Mouse (Mus musculus) spleen, adult 12 weeks (tissue): Measurements from ENCODE around the gene March7.
A peak's percentile ranks its signal among the peaks of the same experiment; 100 is the strongest.

Experiments used
- DNase-seq: peaks from one replicate; pipeline ENCODE4 v3.0.0; 2022; ENCODE audit warnings: low spot score

The March7 gene

DNA sequence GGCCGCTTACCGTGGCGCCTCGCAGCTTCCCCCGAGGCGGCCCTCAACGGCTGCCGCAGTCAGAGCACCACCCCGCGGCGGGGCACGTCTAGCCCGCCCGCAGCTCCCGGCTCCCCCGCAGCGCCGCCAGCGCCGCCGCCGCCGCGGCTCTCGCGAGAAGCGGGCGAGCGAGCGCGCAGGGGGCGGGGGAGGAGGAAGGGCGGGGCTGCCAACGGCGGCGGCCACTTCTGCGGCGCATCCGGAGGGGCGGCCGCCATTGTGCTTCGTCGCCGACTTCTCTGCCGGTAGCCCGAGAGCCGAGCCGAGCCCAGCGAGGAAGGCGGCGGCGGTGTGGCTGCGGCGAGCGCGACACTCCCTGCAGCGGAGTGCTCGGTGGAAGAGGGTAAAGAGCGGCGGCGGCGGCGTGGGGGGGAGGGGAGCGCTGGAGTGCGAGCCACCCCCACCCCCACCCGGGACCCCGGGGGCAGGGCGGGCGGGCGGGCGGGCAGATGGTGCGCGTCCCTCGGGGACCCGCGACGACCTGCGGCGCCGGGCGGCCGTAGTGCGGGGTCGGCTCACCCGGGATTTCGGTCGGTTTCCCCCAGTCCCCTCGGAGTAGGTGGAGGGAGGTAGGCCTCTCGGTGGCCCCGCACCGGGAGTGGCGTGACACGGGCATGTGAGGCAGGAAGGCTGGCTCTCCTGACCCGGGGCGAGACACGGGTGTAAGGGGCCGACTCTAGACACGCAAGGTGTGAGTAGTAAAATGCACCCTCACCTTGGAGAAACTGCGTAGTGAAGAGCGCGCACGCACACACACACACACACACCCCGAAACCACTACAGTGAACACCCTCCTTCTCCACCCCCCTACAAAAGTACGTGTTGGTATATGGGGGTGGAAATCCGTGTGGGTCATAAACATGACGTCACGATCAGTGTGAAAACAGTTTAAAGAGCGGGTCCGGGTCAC is at the start of gene March7, which contains the start of gene Baz2b:
March7 (plus strand) TSS at position 185 of the 949 bp plus-strand sequence.
Baz2b (minus strand) TSS at position 137 of the 949 bp plus-strand sequence.
- DNase-seq: peak; percentile 84

DNA sequence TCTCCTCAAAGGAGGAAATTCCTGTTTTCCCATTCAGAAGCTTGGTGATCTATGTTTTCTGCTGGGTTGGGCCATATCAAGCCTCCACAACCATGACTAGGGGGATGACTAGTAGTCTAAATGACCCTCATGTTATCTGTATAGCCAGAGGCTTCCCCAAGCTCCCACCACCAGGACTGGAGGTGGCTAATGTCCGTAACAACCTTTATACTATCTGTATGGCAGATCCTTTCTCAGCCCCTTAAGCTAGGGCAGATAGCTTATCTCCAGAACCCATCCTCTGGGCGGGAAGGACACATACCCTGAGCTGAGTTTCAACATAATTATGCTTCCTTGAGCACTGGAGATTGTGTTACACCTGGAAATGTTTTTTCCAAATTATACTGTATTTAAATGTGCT is 45.9 kb upstream of the March7 start:
- DNase-seq: no peak

DNA sequence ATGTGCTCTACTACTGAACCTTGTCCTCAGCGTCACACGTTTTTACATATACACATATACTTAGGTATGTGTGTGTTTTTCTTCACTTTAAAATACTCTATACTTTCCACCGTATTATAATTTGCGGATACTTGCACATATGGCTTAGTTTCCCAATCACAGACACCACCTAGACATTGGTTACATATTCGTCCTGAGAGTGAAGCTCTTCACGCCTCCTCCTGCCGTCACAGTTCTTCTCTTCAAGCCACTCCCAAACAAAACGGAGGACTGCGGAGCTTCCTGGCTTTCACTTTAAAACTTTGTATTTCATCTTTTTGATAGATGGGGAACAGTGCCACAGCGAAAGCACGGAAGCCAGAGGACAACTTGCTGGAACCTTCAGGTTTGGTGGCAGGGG is 44.0 kb upstream of the March7 start:
- DNase-seq: no peak

DNA sequence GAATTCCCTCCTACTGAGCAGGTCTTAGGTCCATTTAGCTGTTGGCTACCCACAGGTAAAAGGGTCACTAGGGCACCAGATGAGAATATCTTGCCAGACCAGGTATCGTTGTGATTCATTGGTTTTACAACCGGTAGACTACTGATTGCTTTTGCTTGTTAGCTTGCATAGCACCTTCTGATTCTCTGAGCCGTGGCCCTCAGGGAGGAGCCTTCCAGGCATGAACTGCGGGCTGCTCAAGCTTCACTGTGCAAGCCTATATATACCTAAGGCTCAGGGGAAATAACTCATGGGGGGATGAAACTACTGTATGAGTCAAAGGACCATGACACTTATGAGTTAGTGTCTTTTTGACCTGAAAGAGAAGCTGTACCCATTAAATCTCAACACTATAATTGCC is 42.8 kb upstream of the March7 start:
- DNase-seq: no peak

DNA sequence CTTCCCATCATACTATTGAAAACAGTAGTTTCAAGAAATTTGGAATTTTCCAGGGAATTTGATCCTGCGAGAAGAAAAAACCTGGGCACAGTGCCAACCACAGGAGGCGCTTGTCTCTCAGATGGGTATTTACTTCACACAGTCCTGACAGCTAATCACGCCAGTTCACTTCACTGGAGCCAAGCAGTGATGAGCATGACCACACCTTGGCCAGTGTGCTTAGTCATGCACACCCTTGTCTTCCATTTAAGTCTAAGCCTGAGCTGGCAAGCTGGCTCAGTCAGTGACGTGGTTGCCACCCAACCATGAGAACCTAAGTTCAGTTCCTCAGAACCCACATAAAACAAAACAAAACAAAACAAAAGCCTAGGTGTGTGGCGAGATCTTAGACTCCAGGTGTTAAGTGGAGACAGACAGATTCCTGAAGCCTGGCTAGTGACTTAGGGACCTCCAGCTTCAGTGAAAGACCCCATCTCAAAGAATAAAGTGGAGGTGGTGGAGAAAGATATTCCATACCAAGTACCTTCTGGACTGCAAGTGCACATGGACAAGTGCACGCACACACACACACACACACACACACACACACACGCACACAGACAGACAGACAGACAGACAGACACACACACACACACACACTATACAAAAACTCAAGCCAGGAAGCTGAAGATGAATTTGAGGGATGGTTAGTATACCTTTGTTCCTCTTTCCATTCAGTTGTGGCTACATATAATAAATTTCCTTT is 37.7 kb upstream of the March7 start:
- DNase-seq: peak; percentile 15

DNA sequence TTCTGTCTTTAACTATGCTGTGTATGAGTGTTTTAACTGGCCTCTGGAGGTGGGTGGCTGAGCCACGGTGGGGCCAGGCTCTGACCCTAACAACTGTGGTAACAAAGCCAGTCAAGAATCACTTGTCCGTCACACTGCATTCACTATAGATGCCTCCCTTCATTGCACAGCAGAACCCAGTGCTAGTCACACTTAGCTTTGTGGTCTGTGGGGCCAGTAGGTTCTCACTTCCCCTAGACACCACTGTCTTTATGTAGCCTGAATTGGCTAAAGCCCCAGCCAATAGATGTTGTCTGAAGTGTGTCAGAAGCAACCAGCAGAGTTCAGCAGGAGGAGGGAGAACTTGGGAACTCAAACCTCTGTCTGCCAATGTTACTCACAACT is 37.2 kb upstream of the March7 start:
- peak; percentile 53 for DNase-seq

DNA sequence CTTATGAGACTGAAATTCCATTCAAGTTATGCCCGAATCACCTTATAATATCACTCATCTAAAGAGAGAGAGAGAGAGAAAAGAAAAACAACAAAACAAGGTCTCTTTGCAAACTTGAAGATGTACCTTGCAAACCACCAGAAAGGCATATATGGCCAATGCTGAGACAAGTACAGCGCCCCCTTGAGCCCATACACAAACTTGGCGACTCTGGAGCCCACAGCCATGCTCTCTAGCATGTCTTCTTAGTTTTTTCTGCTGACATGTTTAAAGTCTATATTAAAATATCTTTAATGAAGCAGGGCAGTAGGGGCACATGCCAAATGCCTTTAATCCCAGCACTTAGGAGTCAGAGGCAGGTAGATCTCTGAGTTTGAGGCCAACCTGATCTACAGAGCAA is 36.5 kb upstream of the March7 start:
- DNase-seq: no peak

DNA sequence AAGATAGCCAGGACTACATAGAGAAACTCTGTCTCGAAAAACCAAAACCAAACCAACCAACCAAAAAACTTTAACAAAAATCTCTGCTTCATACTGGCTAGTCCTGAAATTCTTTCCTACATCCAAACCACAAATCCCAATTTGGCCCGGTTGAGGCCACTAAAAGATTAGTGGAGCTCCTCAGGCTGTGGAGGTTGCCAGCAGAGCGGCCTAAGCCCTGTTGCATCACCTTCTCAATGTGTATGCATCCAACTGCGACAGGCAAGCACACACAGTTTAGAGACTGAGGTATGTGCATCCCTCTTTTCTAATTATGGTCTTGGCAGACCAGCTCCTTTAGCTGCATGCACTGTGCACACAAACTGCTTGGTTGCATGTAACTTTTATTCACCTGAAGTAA is 36.1 kb upstream of the March7 start:
- no peak for DNase-seq

DNA sequence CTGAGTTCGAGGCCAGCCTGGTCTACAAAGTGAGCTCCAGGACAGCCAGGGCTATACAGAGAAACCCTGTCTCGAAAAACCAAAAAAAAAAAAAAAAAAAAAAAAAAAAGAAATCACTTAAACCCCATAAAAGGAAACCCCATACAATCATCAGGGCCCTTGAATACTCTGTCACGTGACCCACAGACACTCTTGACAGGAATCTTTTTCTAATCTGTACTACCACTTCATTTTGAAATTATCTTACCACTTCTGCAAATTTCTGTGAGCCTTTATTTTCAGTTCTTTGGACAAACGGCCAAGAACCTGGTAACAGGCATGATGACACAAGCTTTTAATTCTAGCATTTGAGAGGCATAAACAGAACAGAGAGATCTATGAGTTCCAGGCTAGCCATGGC is 34.6 kb upstream of the March7 start:
- DNase-seq: no peak

DNA sequence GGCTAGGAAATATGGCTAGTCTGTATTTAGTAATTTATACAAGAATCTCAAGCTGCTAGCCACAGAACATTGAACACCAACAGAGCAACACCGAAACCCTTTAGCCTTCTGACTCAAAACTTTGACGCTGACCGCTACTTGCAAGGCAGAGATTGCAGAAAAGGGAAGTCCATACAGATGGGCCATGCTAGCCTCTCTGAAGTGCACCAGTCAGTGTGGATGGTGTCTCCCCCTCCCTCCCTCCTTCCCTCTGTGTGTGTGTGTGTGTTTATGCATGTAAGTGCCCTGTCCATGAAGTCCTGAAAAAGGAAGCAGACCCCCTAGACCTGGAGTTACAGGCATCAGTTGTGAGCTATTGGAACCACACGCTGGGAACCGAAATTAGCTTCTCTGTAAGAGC is 33.6 kb upstream of the March7 start:
- DNase-seq: no peak

DNA sequence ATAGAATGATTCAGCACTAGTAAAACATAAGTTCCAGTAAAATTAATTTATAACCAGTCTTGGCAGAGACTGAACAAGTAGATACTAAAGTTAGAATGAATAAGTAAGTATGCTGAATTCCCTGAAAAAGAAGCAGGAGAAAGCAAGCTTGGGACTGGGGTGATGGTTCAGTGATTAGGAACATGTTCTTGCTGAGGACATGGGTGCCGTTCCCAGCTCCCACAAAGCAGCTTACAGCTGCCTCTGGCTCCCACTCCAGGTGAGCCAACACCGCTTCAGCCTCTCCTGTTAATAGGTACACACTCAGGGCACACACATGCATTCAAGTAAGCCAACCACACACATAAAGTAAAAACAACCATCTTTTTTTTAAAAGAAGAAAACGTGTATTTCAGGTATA is 32.2 kb upstream of the March7 start:
- no peak for DNase-seq

DNA sequence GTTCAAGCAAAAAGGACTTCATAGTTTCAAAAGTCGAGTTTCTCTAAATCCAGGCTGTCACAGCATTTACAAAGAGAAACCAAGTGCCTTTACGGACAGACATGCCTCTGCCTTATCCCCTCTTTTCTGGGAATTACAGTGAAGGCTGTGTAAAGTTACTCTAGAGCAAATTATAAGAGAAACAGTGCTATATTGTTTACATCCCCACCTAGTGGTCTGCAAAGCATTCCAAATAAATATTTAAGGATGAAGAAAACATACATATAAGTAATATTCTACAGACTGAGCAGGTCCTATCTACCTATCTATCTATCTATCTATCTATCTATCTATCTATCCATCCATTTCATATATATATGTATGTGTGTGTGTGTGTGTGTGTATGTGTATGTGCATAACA is 28.0 kb upstream of the March7 start:
- DNase-seq: no peak

DNA sequence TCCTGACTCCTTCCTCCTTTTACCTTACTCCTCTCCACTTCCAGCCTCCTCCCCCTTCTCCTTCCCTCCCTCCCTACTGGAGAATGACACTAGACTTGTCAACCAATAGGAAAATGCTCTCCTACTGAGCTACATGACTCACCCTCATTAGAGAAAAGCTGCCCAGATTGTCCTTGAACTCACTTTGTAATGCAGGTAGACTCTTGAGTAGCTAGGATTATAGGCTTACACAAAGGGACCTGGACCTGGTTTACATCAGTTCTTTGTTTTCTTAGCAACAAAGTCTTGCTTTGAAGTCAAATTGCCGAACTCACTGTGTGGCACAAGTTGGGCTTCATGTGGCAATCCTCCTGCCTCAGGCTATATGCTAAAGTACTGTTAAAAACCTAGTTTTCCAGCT is 12.8 kb upstream of the March7 start:
- no peak for DNase-seq

DNA sequence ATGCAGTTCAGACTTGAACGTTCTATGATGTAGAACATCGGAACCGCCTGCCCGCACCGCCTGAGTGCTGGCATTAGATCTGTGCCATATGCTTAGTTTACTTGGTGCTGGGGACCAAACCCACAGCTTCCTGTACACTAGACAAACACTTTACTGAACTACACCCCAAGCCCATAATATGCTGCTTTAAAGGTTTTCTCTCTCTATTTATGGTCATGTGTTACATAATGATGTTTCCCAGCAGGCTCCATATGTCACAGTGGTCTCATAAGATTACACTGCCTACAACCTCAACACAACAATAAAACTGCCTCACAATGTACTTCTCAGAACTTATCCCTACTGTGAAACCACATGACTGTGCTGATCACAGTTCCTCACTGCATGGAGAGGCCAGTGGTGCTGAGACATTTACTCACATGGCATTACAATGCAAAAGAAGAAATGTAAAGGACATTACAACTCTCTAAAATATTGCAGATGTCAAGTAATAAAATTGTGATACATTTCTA is 9.6 kb upstream of the March7 start:
- no peak for DNase-seq

DNA sequence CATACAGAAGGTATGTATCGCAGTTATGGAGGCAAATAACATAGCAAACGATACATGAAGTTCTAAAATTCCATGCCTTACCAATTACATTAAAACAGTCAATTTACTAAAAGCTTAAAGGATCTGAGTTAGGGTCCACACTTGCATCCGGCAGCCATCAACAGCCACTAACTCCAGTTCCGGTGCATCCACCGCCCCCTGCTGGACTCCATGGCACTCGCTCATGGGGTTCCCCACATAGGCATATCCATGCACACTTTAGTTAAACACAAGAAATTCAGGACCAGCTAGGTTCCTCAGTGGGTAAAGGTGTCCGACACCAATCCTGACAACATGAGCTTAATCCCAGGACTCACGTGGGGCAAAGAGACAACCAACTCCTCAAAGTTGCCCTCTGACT is 9.0 kb upstream of the March7 start:
- DNase-seq: peak; percentile 42

DNA sequence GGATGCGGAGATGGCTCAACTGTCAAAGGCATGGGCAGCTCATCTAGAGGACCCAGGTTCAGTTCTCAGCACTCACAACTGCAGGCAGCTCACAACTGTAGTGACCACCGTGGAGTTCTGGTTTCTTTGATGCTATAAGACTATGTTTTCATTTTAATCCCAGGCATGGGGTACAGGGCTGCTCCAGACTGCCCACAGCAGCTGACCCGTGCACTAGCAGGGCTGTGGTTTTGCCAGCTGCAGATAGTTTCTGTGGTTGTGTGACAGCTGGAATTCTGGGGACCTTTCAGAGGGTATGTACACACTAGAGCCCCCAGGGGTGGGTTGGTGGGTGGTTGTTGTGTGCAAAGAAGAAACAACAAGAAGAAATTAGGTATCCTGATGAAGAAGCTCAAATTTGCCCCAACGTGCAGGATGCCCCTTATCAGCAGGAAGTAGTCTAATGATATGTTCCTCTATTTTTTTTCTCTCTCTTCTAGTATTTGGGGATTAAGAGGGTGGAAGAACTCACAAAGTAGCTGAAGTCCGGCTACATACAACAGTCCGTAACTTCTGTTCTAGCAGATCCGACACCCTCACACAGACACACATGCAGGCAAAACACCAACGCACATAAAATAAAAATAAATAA is 6.7 kb upstream of the March7 start:
- DNase-seq: no peak

DNA sequence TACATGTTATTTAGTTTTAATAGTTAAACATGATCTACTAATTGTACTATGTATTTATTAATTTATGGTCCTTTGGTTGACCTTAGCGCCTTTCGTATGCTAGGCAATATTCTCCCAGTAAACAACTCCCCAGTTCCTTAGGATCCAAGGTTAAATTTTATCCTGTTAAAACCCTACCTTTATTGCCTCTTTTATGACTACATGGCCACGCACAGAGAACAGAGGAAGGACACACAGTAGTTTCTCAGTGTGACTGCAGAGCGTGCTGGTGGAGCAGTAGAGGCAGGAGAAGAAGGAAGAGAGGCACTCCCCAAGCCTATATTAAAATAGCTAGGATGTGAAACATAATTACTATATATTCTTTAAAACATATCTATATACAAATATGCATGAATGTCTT is 6.0 kb upstream of the March7 start:
- DNase-seq: no peak

DNA sequence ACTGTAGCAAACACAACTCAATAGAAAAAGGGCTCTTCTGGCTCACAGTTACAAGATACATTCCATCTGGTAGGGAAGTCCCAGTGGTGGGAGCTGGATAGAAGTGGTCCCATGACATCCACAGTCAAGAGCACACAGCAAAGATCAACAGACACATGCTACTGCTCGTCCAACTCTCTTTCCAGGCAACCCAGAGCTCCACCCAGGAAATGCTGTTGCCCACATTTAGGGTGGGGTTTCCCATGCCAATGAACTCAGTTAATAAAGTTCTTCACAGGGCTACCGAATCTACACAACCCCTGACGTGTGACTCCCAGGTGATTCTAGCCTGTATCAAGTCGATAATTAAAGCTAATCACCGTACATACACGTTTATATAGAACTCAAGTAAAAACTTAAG is 5.5 kb upstream of the March7 start:
- no peak for DNase-seq

DNA sequence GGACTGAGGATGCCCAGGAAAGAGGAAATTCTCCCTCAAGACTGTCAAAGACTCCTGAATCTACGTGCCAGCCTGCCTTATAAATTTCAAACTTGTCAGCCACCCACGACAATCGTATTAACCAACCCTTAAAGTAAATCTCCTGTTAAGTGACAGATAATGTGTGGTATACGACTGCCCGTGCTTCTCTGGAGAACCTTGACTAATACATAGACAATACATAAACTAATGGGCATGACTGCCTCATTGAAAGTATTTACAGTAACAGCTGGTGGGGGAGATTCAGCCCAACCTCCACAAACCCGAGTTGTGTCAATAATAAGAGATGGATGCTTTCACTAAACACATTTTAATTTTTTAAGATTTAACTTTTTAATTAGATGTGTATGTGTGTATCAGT is 3.9 kb upstream of the March7 start:
- no peak for DNase-seq

DNA sequence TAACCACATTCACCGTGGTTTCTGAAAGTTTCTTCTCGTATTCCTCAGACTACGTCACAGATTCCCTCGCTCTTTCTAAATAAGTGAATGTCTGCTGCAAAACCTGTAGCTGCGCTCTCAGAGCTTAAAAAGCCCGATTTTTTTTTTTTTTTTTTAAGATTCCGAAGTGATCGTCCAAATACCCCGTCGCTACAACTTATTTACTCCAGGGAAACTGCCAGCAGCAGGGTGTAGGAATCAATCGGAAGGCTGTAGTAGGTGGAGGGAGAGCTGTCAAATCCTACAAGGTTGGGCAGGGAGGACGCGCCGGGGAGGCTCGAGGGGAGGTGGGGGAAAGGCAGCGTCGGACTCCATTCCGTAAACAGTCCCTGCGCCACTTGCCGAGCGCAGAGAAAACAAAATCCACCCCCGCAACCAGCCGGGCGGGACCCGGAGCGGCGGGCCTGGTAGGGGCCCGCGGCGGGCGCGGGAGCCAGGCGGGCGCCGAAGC is 520 bp upstream of the March7 start:
- peak; percentile 36 for DNase-seq

DNA sequence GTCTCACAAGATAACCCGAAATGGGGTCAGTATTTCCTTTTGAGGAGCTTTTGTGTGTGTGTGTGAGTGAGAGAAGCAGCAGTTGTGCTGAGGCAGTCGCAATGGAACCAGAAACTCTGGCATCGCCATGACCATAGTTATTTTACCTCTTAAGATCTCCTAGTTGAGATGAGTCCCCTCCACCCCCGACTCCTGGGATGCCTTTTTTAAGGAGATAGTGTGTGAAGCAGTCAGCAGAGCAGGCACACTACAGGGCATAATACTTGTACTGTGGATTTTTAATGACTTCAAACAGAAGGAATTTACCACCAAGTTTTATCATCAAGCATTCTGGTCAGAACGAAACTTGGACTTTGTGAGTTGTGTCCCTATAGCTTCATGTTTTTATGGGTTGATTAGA is 1.1 kb downstream of the March7 start:
- DNase-seq: no peak

DNA sequence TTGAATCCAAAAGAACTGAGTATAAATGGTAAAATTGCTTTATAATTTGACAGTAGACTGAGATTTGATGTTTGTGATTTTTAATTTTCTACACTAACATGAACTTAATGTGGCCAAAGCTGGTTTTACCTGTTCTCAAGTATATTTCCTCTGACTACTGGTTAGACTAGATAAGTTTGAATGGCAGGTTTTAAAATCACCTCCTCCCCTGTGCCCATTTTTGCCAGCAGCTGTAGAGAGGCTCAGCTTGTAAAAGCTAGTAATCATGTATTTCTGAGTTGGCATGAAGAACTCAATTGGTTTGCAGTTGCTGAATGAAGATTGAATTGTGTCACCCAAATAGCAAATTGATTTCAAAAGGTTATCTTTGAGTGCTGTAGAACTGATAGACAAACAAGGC is 2.8 kb downstream of the March7 start:
- DNase-seq: no peak
